In the genomic region with DNA sequence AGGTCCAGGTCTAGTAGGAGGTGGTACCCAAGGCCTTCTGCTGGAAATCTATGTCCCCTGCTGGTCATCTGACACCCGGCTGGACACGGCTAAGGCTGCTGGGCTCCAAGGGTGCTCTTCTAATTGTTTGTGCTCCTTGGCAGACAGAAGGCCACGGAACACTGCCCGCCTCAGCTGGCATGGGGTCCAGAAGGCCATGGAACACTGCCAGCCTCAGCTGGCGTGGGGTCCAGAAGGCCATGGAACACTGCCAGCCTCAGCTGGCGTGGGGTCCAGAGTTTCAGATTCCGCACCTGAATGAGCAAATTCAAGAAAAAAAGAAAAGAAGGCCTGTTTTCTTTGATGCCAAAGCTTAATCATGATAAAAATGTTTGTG, we compare ENCODE assay signal across 18 mouse cellular contexts. TPM values are rescaled to one million over a fixed set of nuclear protein-coding genes. Genes with fewer than 3 reads are reported as not detected.
DNase-seq lines count a peak whose midpoint lies in the region; ATAC-seq lines count a peak whose summit lies in the region.
"Had no signal": no experiment of that assay in that cellular context is flagged by ENCODE, and none has a peak within 500 bp of the region (broad histone marks: within the 10 kb centered on the region; RNA-seq: fewer than 3 reads in every experiment).

No protein-coding gene starts in this region.

- H3K9ac ChIP-seq in kidney, embryonic 15.5 days, result no peak overlapping the region
- H3K9ac ChIP-seq in forebrain, embryonic 12.5 days, result no peak overlapping the region
- H3K9ac ChIP-seq: midbrain, embryonic 12.5 days had no signal

- H3K27me3 ChIP-seq in kidney, embryonic 15.5 days, result no peaks in the 10 kb centered on the region
- H3K27me3 ChIP-seq in forebrain, embryonic 12.5 days, result no peaks in the 10 kb centered on the region
- H3K27me3 ChIP-seq: midbrain, embryonic 12.5 days had no signal

- peaks cover 86% of the 10 kb centered on the region for H3K36me3 ChIP-seq in kidney, embryonic 15.5 days
- H3K36me3 ChIP-seq in forebrain, embryonic 12.5 days (replicated peaks), result peaks cover 87% of the 10 kb centered on the region

- no peaks in the 10 kb centered on the region for H3K9me3 ChIP-seq in kidney, embryonic 15.5 days (replicated peaks)
- H3K9me3 ChIP-seq in forebrain, embryonic 12.5 days, result no peaks in the 10 kb centered on the region
- H3K9me3 ChIP-seq: midbrain, embryonic 12.5 days had no signal

- no peak overlapping the region for H3K27ac ChIP-seq in kidney, embryonic 15.5 days
- H3K27ac ChIP-seq in forebrain, embryonic 12.5 days, result no peak overlapping the region
- H3K27ac ChIP-seq: layer of hippocampus, adult 2 months; macrophage; midbrain, embryonic 12.5 days had no signal

- no peaks in the 10 kb centered on the region for H3K4me1 ChIP-seq in kidney, embryonic 15.5 days
- no peaks in the 10 kb centered on the region for H3K4me1 ChIP-seq in forebrain, embryonic 12.5 days
- H3K4me1 ChIP-seq: midbrain, embryonic 12.5 days had no signal

- DNase-seq in cerebellum, adult 8-10 months, result peak; percentile 29
- DNase-seq in cerebellum, adult 11 months, result no peak
- peak; percentile 83 for DNase-seq in kidney, adult 18-20 months
- DNase-seq in ovary, adult 18-20 months (ENCODE audit: low spot score), result peak; percentile 61
- DNase-seq in ovary, postnatal 14 days (ENCODE audit: low spot score), result no peak
- DNase-seq in kidney, postnatal 36 days, result peak; percentile 87
- DNase-seq: B cell, adult 2 months; gastrocnemius, postnatal 36 days; heart, postnatal 10 days; liver; lung, adult 2 months; thymus, postnatal 36 days had no signal

- no peak overlapping the region for H3K4me2 ChIP-seq in kidney, embryonic 15.5 days
- H3K4me2 ChIP-seq in forebrain, embryonic 12.5 days, result no peak overlapping the region
- H3K4me2 ChIP-seq: midbrain, embryonic 12.5 days had no signal

- 82% methylated on average over 7 of the region's 7 CpGs for WGBS in kidney, embryonic 15.5 days
- 91% methylated on average over 7 of the region's 7 CpGs for WGBS in forebrain, embryonic 12.5 days

- ATAC-seq in kidney, embryonic 15.5 days (replicated peaks; ENCODE audit: low FRiP score), result no peak
- no peak for ATAC-seq in forebrain, embryonic 12.5 days (ENCODE audit: low FRiP score)
- ATAC-seq: forebrain, embryonic 14.5 days had no signal

- no peak overlapping the region for H3K4me3 ChIP-seq in kidney, embryonic 15.5 days (replicated peaks)
- no peak overlapping the region for H3K4me3 ChIP-seq in forebrain, embryonic 12.5 days (replicated peaks)
- H3K4me3 ChIP-seq: layer of hippocampus, adult 2 months; midbrain, embryonic 12.5 days had no signal

RNA-seq across cellular contexts. Expression of a gene that starts 32.0 kb away (rescaled TPM):
- polyA plus RNA-seq in kidney, embryonic 15.5 days (2015; fragmentation: Nextera tagmentation; extraction: Ambion mirVana), result 41.2 and 43.3 TPM in 2 replicates
- 49.1 and 65.9 TPM in 2 replicates for polyA plus RNA-seq in forebrain, embryonic 12.5 days (2016; fragmentation: Nextera tagmentation; extraction: Ambion mirVana)

RNA-seq across cellular contexts. Expression of a gene that starts 36.8 kb away (rescaled TPM):
- polyA plus RNA-seq in kidney, embryonic 15.5 days (2015; fragmentation: Nextera tagmentation; extraction: Ambion mirVana), result 0.40 TPM in 1 of 2 replicates, not detected in the other
- 0.31 TPM in 1 of 2 replicates, not detected in the other for polyA plus RNA-seq in forebrain, embryonic 12.5 days (2016; fragmentation: Nextera tagmentation; extraction: Ambion mirVana)
- polyA plus RNA-seq: macrophage had no signal

Comparison
In these comparisons a context has a peak if more than half of its experiments do, and no peak if none do; other contexts are left out.
1. DNase-seq: peak in cerebellum, adult 8-10 months (single experiment), kidney, adult 18-20 months (single experiment), ovary, adult 18-20 months (single experiment) and kidney, postnatal 36 days (2 of 2); none in cerebellum, adult 11 months (single experiment) and ovary, postnatal 14 days (single experiment).